Mouse (Mus musculus) heart, embryonic 15.5 days (tissue): ENCODE results near the gene Cyp46a1. TPM values are rescaled to one million over a fixed set of nuclear protein-coding genes. Genes with fewer than 3 reads are reported as not detected.
A peak's percentile ranks its signal among the peaks of the same experiment; 100 is the strongest.

Experiments used
- ATAC-seq: fragments of 200-750 bp; cut with Nextera tagmentation; replicated peaks from 2 replicates; pipeline ENCODE4 v1.8.0; 2017; ENCODE audit warnings: low read depth, moderate TSS enrichment; ENCODE audit not compliant: insufficient number of reproducible peaks, insufficient read depth, low FRiP score
- H3K27ac ChIP-seq: fragments of 300-500 bp; sonication (generic); 2 replicates; pipeline ENCODE4 v1.5.1; 2015; ENCODE audit warnings: mild to moderate bottlenecking, inconsistent platforms
- H3K27me3 ChIP-seq: fragments of 300-500 bp; sonication (generic); 2 replicates; pipeline ENCODE4 v1.6.1; 2015; ENCODE audit warnings: inconsistent platforms
- H3K36me3 ChIP-seq: fragments of 300-500 bp; sonication (generic); 2 replicates; pipeline ENCODE4 v1.6.1; 2015; ENCODE audit warnings: mild to moderate bottlenecking, inconsistent platforms
- H3K4me1 ChIP-seq: fragments of 300-500 bp; sonication (generic); replicated peaks from 2 replicates; pipeline ENCODE4 v1.6.1; 2015; ENCODE audit warnings: inconsistent platforms
- H3K4me2 ChIP-seq: fragments of 300-500 bp; sonication (generic); 2 replicates; pipeline ENCODE4 v1.6.1; 2015; ENCODE audit warnings: inconsistent platforms, mild to moderate bottlenecking, moderate library complexity
- H3K4me3 ChIP-seq: fragments of 300-500 bp; sonication (generic); 2 replicates; pipeline ENCODE4 v1.5.1; 2015; ENCODE audit warnings: mild to moderate bottlenecking, inconsistent platforms
- H3K9ac ChIP-seq: fragments of 300-500 bp; sonication (generic); 2 replicates; pipeline ENCODE4 v1.6.1; 2015; ENCODE audit warnings: mild to moderate bottlenecking, inconsistent platforms
- H3K9me3 ChIP-seq: fragments of 300-500 bp; sonication (generic); replicated peaks from 2 replicates; pipeline ENCODE4 v1.6.1; 2016; ENCODE audit warnings: inconsistent platforms
- WGBS: fragments of 180-500 bp; shearing (Covaris S2); methylation state at CpG from one replicate; pipeline ENCODE4 v1.1.7; 2015; ENCODE audit warnings: mixed read lengths; 5-methylcytosine and 5-hydroxymethylcytosine counted together
- polyA plus RNA-seq: library from polyadenylated mRNA; unstranded; fragments of >200 nt; fragmentation: Nextera tagmentation; extraction: Ambion mirVana; gene quantifications from 2 replicates; pipeline ENCODE4 v1.2.1, GENCODE M21; 2015

Gene Cyp46a1
- polyA plus RNA-seq, 1 experiment from 2014 or later = 5.6 TPM

- H3K4me2 ChIP-seq = no peak overlapping the region
- no peaks in the 10 kb centered on the region for H3K9me3 ChIP-seq
- H3K4me1 ChIP-seq = peaks cover 7% of the 10 kb centered on the region; the same call in 1 of the 2 replicates
- no peak for ATAC-seq
- H3K9ac ChIP-seq = no peak overlapping the region
- no peaks in the 10 kb centered on the region for H3K36me3 ChIP-seq
- peaks cover 36% of the 10 kb centered on the region for H3K27me3 ChIP-seq
- 59% methylated on average over 6 of the region's 6 CpGs for WGBS
- no peak overlapping the region for H3K4me3 ChIP-seq
- H3K27ac ChIP-seq = no peak overlapping the region
Measured at GRCm38 (mm10) chr12:108312432-108312851, 21.7 kb upstream of the Cyp46a1 start.

- no peak overlapping the region for H3K27ac ChIP-seq
- H3K4me3 ChIP-seq = no peak overlapping the region
- H3K36me3 ChIP-seq = no peaks in the 10 kb centered on the region
- peaks cover 6% of the 10 kb centered on the region for H3K4me1 ChIP-seq
- no peak for ATAC-seq
- no peak overlapping the region for H3K9ac ChIP-seq
- whole genome bisulfite sequencing = 90% methylated on average over 1 of the region's 1 CpGs
- peaks cover 37% of the 10 kb centered on the region for H3K27me3 ChIP-seq
- H3K9me3 ChIP-seq = no peaks in the 10 kb centered on the region
- H3K4me2 ChIP-seq = no peak overlapping the region
Measured at GRCm38 (mm10) chr12:108313244-108313772, 20.9 kb upstream of the Cyp46a1 start.

GRCm38 (mm10) chr12:108315818-108316217, 18.4 kb upstream of the Cyp46a1 start:
- no peak overlapping the region for H3K27ac ChIP-seq
- H3K36me3 ChIP-seq = no peaks in the 10 kb centered on the region
- no peak overlapping the region for H3K9ac ChIP-seq
- H3K4me3 ChIP-seq = no peak overlapping the region
- ATAC-seq = no peak
- H3K4me1 ChIP-seq = peaks cover 19% of the 10 kb centered on the region
- peaks cover 57% of the 10 kb centered on the region for H3K27me3 ChIP-seq
- no peak overlapping the region for H3K4me2 ChIP-seq
- 26% methylated on average over 10 of the region's 10 CpGs for WGBS
- H3K9me3 ChIP-seq = no peaks in the 10 kb centered on the region

GRCm38 (mm10) chr12:108316655-108317054, 17.5 kb upstream of the Cyp46a1 start:
- no peaks in the 10 kb centered on the region for H3K36me3 ChIP-seq
- ATAC-seq = no peak
- H3K4me1 ChIP-seq = peaks cover 19% of the 10 kb centered on the region
- no peak overlapping the region for H3K9ac ChIP-seq
- H3K9me3 ChIP-seq = no peaks in the 10 kb centered on the region
- no peak overlapping the region for H3K4me3 ChIP-seq
- 53% methylated on average over 6 of the region's 6 CpGs for WGBS
- H3K4me2 ChIP-seq = no peak overlapping the region
- H3K27me3 ChIP-seq = peaks cover 59% of the 10 kb centered on the region
- no peak overlapping the region for H3K27ac ChIP-seq

- Histone ChIP-seq H3K36me3 (no peaks in the 10 kb centered on the region), H3K9me3 (no peaks in the 10 kb centered on the region), H3K9ac (no peak overlapping the region), H3K4me3 (no peak overlapping the region), H3K27me3 (peaks cover 59% of the 10 kb centered on the region), H3K27ac (no peak overlapping the region), H3K4me1 (peaks cover 19% of the 10 kb centered on the region), H3K4me2 (no peak overlapping the region)
- no peak for ATAC-seq
- WGBS = 16% methylated on average over 9 of the region's 9 CpGs
Measured at GRCm38 (mm10) chr12:108317201-108317738, 16.9 kb upstream of the Cyp46a1 start.

GRCm38 (mm10) chr12:108317826-108318430, 16.3 kb upstream of the Cyp46a1 start:
- H3K9me3 ChIP-seq = no peaks in the 10 kb centered on the region
- H3K4me1 ChIP-seq = peaks cover 19% of the 10 kb centered on the region
- H3K36me3 ChIP-seq = no peaks in the 10 kb centered on the region
- ATAC-seq = no peak
- no peak overlapping the region for H3K27ac ChIP-seq
- peaks cover 59% of the 10 kb centered on the region for H3K27me3 ChIP-seq
- no peak overlapping the region for H3K9ac ChIP-seq
- peak overlapping the region; percentile 53 for H3K4me2 ChIP-seq
- H3K4me3 ChIP-seq = peak overlapping the region; percentile 26
- 22% methylated on average over 18 of the region's 18 CpGs for WGBS

GRCm38 (mm10) chr12:108318499-108318898, 15.7 kb upstream of the Cyp46a1 start:
- no peaks in the 10 kb centered on the region for H3K36me3 ChIP-seq
- peaks cover 19% of the 10 kb centered on the region for H3K4me1 ChIP-seq
- H3K27ac ChIP-seq = no peak overlapping the region
- 13% methylated on average over 37 of the region's 37 CpGs for WGBS
- H3K27me3 ChIP-seq = peaks cover 59% of the 10 kb centered on the region
- peak overlapping the region; percentile 26 for H3K4me3 ChIP-seq
- no peak for ATAC-seq
- H3K9ac ChIP-seq = no peak overlapping the region
- no peaks in the 10 kb centered on the region for H3K9me3 ChIP-seq
- H3K4me2 ChIP-seq = peak overlapping the region; percentile 53

GRCm38 (mm10) chr12:108320096-108320495, 14.1 kb upstream of the Cyp46a1 start:
- H3K4me1 ChIP-seq = peaks cover 19% of the 10 kb centered on the region
- H3K27ac ChIP-seq = no peak overlapping the region
- no peak overlapping the region for H3K4me2 ChIP-seq
- no peak overlapping the region for H3K9ac ChIP-seq
- peaks cover 55% of the 10 kb centered on the region for H3K27me3 ChIP-seq
- no peak overlapping the region for H3K4me3 ChIP-seq
- H3K36me3 ChIP-seq = no peaks in the 10 kb centered on the region
- WGBS = 36% methylated on average over 8 of the region's 8 CpGs
- no peaks in the 10 kb centered on the region for H3K9me3 ChIP-seq
- no peak for ATAC-seq

GRCm38 (mm10) chr12:108326401-108326800, 7.8 kb upstream of the Cyp46a1 start:
- 45% methylated on average over 5 of the region's 5 CpGs for WGBS
- H3K27me3 ChIP-seq = peaks cover 55% of the 10 kb centered on the region

GRCm38 (mm10) chr12:108327889-108328491, 6.2 kb upstream of the Cyp46a1 start:
- peak overlapping the region; percentile 76 for H3K4me2 ChIP-seq
- no peaks in the 10 kb centered on the region for H3K36me3 ChIP-seq
- ATAC-seq = peak; percentile 40; the same call in 1 of the 2 replicates
- peak overlapping the region; percentile 46 for H3K4me3 ChIP-seq
- H3K27ac ChIP-seq = no peak overlapping the region
- no peaks in the 10 kb centered on the region for H3K9me3 ChIP-seq
- peaks cover 25% of the 10 kb centered on the region for H3K4me1 ChIP-seq
- H3K9ac ChIP-seq = peak overlapping the region; percentile 14; the same call in 1 of the 2 replicates
- peaks cover 55% of the 10 kb centered on the region for H3K27me3 ChIP-seq
- under 1% methylated on average over 66 of the region's 66 CpGs for WGBS

More at GRCm38 (mm10) chr12:108326401-108326800, 7.8 kb upstream of the Cyp46a1 start:
- no peak for ATAC-seq
- H3K4me1 ChIP-seq = peaks cover 22% of the 10 kb centered on the region
- no peak overlapping the region for H3K27ac ChIP-seq
- no peak overlapping the region for H3K4me2 ChIP-seq
- no peak overlapping the region for H3K4me3 ChIP-seq
- H3K9ac ChIP-seq = no peak overlapping the region
- no peaks in the 10 kb centered on the region for H3K9me3 ChIP-seq
- H3K36me3 ChIP-seq = no peaks in the 10 kb centered on the region

- H3K27ac ChIP-seq = peak overlapping the region; percentile 48; the same call in 1 of the 2 replicates
- no peaks in the 10 kb centered on the region for H3K36me3 ChIP-seq
- peak overlapping the region; percentile 61 for H3K4me3 ChIP-seq
- peak; percentile 36; the same call in 1 of the 2 replicates for ATAC-seq
- peaks cover 56% of the 10 kb centered on the region for H3K27me3 ChIP-seq
- peak overlapping the region; percentile 95 for H3K4me2 ChIP-seq
- peak overlapping the region; percentile 29; the same call in 1 of the 2 replicates for H3K9ac ChIP-seq
- H3K9me3 ChIP-seq = no peaks in the 10 kb centered on the region
- WGBS = under 1% methylated on average over 16 of the region's 16 CpGs
- peaks cover 32% of the 10 kb centered on the region for H3K4me1 ChIP-seq
Measured at GRCm38 (mm10) chr12:108333056-108333455, 1.1 kb upstream of the Cyp46a1 start.
